Mouse (Mus musculus): ENCODE results near the gene Hspa1b. TPM values are rescaled to one million over a fixed set of nuclear protein-coding genes. Genes with fewer than 3 reads are reported as not detected.
"Not testable (repeated sequence)": the region's sequence is repeated elsewhere in the genome, so short reads cannot be mapped to it uniquely, and the experiment has no call there.

Hspa1b gene
- polyA plus RNA-seq, 1 experiment from 2014 or later, result 0.20 TPM

DNA sequence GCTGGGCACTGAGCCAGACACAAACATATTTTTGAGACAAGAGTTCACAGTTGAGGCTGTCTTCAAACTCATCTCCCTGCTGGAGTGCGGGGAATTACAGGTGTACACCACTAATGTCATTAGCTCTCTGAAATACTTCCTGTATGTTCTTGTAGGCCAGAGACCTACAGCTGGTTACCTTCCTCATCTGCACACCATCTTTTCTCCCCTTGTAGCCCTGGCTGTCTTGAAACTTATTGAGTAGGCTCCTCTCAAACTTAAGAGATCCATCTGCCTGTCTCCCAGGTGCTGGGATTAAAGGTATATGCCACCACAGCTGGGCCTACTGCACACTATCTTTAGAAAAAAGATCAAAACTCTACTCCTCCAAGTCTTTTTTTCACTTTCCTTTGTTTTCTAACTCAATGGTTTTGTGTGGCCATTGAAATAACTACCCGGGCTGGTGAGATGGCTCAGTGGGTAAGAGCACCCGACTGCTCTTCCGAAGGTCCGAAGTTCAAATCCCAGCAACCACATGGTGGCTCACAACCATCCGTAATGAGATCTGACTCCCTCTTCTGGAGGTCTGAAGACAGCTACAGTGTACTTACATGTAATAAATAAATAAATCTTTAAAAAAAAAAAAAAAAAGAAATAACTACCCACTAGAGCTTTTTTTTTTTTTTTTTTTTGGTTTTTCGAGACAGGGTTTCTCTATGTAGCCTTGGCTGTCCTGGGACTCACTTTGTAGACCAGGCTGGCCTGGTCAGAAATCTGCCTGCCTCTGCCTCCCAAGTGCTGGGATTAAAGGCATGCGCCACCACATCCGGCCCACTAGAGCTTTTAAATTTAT is 10.1 kb downstream of the Hspa1b start:
- not testable (repeated sequence) for H3K27ac ChIP-seq; H3K9me3 ChIP-seq; H3K27me3 ChIP-seq (ENCODE audit: insufficient read depth, poor library complexity, severe bottlenecking); DNase-seq (ENCODE audit: low spot score); H3K4me3 ChIP-seq
- WGBS, result 65% methylated on average over 9 of the region's 9 CpGs
- H3K4me1 ChIP-seq, result peaks cover 12% of the 10 kb centered on the region
- peaks cover 24% of the 10 kb centered on the region for H3K36me3 ChIP-seq

DNA sequence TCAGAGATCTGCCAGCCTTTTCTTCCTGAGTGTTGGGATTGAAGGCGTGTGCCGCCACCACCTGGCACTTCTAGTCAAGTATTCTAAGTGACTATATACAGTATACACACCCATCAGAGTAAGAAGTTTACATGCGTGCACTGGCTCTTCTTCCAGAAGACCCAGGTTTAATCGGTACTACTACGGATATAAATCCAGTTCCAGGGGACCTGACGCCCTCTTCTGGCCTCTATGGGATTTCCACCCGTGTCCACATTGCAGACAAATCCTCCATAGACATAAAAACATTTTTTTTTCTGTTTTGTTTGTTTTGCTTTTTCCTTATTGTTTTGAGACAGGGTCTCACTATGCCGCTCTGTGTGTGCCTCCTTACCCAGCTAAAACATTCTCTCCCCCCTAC is 11.4 kb downstream of the Hspa1b start:
- H3K36me3 ChIP-seq, result peaks cover 24% of the 10 kb centered on the region
- WGBS, result 30% methylated on average over 8 of the region's 8 CpGs
- H3K27me3 ChIP-seq (ENCODE audit: insufficient read depth, poor library complexity, severe bottlenecking), result no peaks in the 10 kb centered on the region
- H3K4me1 ChIP-seq, result peaks cover 12% of the 10 kb centered on the region
- H3K4me3 ChIP-seq, result no peak overlapping the region
- no peak for DNase-seq (ENCODE audit: low spot score)
- H3K27ac ChIP-seq, result no peak overlapping the region
- no peaks in the 10 kb centered on the region for H3K9me3 ChIP-seq

DNA sequence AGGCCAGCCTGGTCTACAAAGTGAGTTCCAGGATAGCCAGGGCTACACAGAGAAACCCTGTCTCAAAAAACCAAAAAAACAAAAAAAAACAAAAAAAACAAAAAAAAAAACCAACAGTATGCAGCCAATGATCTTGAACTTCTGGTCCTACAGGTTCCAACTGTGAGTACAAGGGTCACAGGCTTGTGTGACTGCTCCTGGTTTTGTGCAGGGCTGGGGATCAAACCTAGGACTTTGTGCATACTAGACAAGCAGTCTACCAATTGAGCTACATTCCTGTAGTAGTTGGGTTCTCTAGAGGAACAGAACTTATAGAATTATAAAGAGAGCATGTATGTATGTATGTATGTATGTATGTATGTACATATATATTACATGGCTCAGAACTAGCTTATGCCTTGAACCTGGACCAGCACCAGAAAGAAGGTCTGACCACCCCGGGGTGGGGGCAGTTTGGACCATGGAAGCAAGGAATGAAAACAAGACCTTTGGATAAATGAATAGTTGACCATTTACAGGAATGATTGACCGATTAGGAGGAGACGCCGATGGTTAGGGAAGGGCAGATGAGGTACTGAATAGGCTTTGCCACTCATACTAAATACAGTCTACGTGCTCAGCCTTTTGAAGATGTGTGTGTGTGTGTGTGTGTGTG is 12.4 kb downstream of the Hspa1b start:
- Histone ChIP-seq H3K4me3 (no peak overlapping the region), H3K36me3 (peaks cover 23% of the 10 kb centered on the region), H3K9me3 (no peaks in the 10 kb centered on the region), H3K27me3 (ENCODE audit: insufficient read depth, poor library complexity, severe bottlenecking) (no peaks in the 10 kb centered on the region), H3K27ac (no peak overlapping the region), H3K4me1 (peaks cover 16% of the 10 kb centered on the region)
- DNase-seq (ENCODE audit: low spot score), result no peak
- 92% methylated on average over 5 of the region's 5 CpGs for WGBS

DNA sequence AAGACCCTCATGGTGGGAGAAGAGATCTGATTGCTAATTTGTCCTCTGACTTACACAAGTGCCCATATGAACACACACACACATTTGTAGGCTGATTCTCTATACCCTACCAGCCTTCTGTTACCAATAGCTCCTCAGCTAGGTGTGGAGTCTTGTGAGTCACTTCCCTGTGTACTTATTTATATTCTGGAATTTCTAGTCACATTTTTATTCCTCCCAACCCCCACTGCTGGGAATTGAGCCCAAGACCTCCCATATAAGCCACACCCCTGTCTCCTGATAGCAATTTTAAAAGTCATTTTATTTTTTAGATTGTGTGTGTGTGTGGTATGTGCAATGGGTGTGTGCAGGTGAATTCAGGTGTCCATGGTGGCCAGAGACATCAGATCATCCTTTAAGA is 14.7 kb downstream of the Hspa1b start:
- Histone ChIP-seq H3K27me3 (ENCODE audit: insufficient read depth, poor library complexity, severe bottlenecking) (no peaks in the 10 kb centered on the region), H3K4me3 (no peak overlapping the region), H3K4me1 (peaks cover 7% of the 10 kb centered on the region), H3K27ac (no peak overlapping the region), H3K36me3 (peaks cover 1% of the 10 kb centered on the region), H3K9me3 (no peaks in the 10 kb centered on the region)
- no peak for DNase-seq (ENCODE audit: low spot score)

DNA sequence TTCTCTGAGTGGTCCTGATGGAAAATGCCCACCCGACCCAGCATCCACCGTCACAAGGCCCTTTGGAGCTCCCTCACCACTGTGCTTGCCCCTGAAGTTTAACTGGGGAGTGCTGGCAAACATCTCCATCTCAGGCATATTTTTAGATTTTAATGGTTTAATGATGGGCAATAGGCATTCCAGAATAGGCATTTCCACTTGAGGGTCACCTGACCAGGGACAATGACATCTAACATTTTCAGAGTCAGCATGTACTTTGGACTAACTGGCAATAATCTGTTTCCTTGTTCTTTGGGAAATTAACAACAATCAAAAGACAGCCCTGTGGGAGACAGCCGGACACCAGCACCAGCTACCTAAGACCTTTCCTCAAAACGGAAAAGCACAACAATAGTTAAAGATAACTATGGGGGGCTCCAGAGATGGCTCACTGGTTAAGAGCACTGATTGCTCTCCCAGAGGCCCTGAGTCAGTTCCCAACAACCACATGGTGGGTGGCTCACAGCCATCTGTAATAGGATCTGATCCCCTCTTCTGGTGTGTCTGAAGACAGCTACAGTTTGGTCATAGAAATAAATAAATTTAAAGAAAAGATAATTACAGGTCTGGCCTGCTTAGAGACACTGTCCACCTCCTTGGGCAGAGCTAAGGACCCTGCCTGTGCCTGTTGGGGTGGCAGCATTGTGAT is 15.8 kb downstream of the Hspa1b start:
- H3K27me3 ChIP-seq (ENCODE audit: insufficient read depth, poor library complexity, severe bottlenecking), result no peaks in the 10 kb centered on the region

DNA sequence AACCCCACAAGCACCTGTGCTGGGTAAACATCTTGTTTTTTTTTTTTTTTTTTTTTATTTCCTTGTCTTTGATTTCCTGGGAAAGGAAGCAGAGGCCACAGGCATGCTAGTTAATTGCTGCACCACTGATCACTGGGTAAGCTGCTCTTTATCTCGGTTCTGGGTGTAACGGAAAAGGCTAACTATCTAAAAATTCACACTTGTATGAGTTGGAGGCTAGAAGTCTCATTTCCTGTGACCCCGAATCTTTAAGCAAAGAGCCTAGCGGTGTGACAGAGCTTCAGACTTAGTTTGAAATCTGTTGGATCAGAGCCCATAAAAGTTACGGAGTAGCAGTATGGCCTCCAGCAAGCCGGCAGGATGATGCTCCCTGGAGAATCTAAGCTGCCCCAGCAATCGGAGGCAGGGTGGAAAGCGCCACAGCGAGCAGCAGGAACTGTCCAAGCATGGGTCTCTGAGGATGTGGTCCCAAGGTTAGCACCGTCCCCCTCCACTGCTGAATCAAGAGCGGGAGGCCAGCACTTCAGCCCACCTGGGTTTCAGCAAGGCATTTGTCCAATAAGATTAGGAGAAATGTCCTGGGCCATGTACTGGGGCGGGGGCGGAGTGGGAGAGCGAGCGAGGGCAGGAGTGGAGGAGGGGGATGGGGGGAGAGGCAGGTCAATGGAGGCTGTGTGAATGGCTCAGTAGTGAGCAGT is 17.5 kb downstream of the Hspa1b start:
- H3K4me3 ChIP-seq, result peak overlapping the region; percentile 48
- no peaks in the 10 kb centered on the region for H3K27me3 ChIP-seq (ENCODE audit: insufficient read depth, poor library complexity, severe bottlenecking)
- peak overlapping the region; percentile 71 for H3K27ac ChIP-seq
- H3K4me1 ChIP-seq, result peaks cover 7% of the 10 kb centered on the region
- H3K36me3 ChIP-seq, result no peaks in the 10 kb centered on the region
- H3K9me3 ChIP-seq, result no peaks in the 10 kb centered on the region
- no peak for DNase-seq (ENCODE audit: low spot score)
- WGBS, result 9% methylated on average over 15 of the region's 15 CpGs

More for the DNA sequence above, 15.8 kb downstream of the Hspa1b start:
- Histone ChIP-seq H3K9me3 (no peaks in the 10 kb centered on the region), H3K36me3 (no peaks in the 10 kb centered on the region), H3K4me1 (peaks cover 7% of the 10 kb centered on the region), H3K4me3 (no peak overlapping the region), H3K27ac (no peak overlapping the region)
- 77% methylated on average over 4 of the region's 4 CpGs for WGBS
- no peak for DNase-seq (ENCODE audit: low spot score)

DNA sequence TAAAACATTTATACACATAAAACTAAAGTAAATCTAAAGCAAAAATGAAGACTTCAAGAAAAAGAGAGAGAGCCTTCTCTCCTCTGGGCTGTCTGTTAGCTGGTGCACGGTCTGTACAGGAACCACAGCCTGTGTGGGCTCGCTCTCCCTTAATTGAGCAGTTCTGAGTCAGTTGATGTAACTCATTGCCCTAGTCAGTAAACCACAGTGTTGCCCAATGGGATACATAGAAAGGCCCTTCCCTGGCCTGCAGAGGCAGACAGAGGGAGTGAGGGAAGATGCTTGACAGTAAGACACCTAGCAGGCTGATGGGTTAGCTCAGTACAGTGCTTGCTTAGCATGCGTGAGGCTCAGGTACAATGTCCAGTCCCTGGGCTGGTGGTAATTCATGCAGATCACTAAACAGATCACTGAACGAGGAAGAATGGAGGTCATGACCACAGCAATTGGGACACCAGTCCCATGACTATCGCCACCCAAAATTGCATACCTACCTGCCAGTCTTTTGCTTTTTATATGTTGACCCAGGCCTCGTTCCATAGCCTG is 21.0 kb downstream of the Hspa1b start:
- 84% methylated on average over 6 of the region's 6 CpGs for WGBS
- no peak for DNase-seq (ENCODE audit: low spot score)
- Histone ChIP-seq H3K9me3 (no peaks in the 10 kb centered on the region), H3K4me3 (no peak overlapping the region), H3K4me1 (peaks cover 20% of the 10 kb centered on the region), H3K27ac (no peak overlapping the region), H3K36me3 (peaks cover 23% of the 10 kb centered on the region), H3K27me3 (ENCODE audit: insufficient read depth, poor library complexity, severe bottlenecking) (no peaks in the 10 kb centered on the region)

DNA sequence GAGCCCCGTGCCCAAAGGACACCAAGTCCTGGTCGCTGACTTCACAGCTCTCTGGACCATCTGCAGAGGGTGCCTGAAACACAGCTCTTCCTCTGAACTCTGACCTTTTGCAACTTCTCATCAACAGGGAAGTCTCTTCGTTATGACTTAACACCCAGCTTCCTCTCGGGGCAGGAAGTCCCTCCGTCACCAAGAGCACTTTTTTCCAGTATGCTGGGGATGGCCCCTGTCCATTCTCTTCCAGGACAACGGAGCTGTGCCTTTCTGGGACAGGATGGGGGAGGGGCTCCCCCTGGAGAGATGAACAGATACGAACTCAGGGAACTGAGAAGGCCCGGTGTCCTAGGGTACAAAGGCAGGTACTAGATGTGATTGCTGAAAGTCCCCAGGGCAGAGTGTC is 24.2 kb downstream of the Hspa1b start:
- Histone ChIP-seq H3K9me3 (no peaks in the 10 kb centered on the region), H3K27ac (no peak overlapping the region), H3K36me3 (peaks cover 28% of the 10 kb centered on the region), H3K4me3 (peak overlapping the region; percentile 5; the same call in 1 of the 2 replicates), H3K27me3 (ENCODE audit: insufficient read depth, poor library complexity, severe bottlenecking) (no peaks in the 10 kb centered on the region), H3K4me1 (peaks cover 21% of the 10 kb centered on the region)
- DNase-seq (ENCODE audit: low spot score), result no peak
- WGBS, result 42% methylated on average over 8 of the region's 8 CpGs

DNA sequence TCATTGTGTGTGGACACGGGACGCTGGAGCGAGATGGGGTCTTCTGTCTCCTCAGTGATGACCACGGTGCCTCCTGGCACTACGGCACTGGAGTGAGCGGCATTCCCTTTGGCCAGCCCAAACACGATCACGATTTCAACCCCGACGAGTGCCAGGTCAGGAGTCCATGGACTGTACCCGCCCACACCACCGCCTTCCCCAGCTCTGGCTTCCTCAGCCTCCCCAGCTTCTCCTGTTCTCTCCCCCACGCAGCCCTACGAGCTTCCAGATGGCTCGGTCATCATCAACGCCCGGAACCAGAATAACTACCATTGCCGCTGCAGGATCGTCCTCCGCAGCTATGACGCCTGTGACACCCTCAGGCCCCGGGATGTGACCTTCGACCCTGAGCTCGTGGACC is 25.0 kb downstream of the Hspa1b start:
- H3K36me3 ChIP-seq, result peaks cover 28% of the 10 kb centered on the region
- no peak overlapping the region for H3K4me3 ChIP-seq
- DNase-seq (ENCODE audit: low spot score), result no peak
- WGBS, result 75% methylated on average over 24 of the region's 24 CpGs
- H3K27me3 ChIP-seq (ENCODE audit: insufficient read depth, poor library complexity, severe bottlenecking), result no peaks in the 10 kb centered on the region
- H3K4me1 ChIP-seq, result peaks cover 22% of the 10 kb centered on the region
- peak overlapping the region; percentile 7; the same call in 1 of the 2 replicates for H3K27ac ChIP-seq
- H3K9me3 ChIP-seq, result no peaks in the 10 kb centered on the region

DNA sequence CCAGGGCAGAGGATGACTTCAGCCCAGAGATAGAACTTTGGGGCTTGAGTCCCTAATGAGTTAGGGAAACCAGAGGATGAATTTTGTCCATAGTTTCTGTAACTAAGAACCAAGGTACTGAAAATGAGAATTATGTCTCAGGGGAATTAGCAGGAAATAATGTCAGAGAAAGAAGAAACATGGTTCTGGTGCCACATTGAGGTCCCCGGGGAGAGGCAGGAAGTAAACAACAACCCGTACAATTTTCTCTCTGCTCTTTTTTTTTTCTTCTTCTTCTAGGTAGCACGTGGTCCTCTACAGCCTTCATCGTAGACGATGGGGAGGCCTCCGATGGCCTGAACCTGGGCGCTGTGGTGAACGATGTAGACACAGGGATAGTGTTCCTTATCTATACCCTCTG is 26.8 kb downstream of the Hspa1b start:
- peaks cover 28% of the 10 kb centered on the region for H3K4me1 ChIP-seq
- DNase-seq (ENCODE audit: low spot score), result no peak
- peak overlapping the region; percentile 87; the same call in 1 of the 2 replicates for H3K27ac ChIP-seq
- WGBS, result 89% methylated on average over 8 of the region's 8 CpGs
- peak overlapping the region; percentile 78 for H3K4me3 ChIP-seq
- peaks cover 28% of the 10 kb centered on the region for H3K36me3 ChIP-seq
- H3K27me3 ChIP-seq (ENCODE audit: insufficient read depth, poor library complexity, severe bottlenecking), result no peaks in the 10 kb centered on the region
- H3K9me3 ChIP-seq, result no peaks in the 10 kb centered on the region

DNA sequence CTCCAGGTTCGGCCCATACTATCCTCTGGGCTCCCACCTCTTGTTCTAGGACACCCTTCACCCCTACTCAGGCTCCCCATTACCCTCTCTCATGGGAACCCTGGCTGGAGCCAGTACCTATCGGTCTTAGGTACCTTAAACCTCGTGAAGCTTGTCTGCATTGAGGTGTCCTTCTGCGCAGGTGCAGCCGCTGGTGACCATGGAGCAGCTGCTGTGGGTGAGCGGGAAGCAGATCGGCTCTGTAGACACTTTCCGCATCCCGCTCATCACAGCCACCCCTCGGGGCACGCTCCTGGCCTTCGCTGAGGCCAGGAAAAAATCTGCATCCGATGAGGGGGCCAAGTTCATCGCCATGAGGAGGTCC is 27.3 kb downstream of the Hspa1b start:
- WGBS, result 13% methylated on average over 14 of the region's 14 CpGs
- no peak for DNase-seq (ENCODE audit: low spot score)
- H3K9me3 ChIP-seq, result no peaks in the 10 kb centered on the region
- peaks cover 28% of the 10 kb centered on the region for H3K36me3 ChIP-seq
- H3K4me3 ChIP-seq, result peak overlapping the region; percentile 78
- peaks cover 28% of the 10 kb centered on the region for H3K4me1 ChIP-seq
- H3K27me3 ChIP-seq (ENCODE audit: insufficient read depth, poor library complexity, severe bottlenecking), result no peaks in the 10 kb centered on the region
- H3K27ac ChIP-seq, result peak overlapping the region; percentile 87

DNA sequence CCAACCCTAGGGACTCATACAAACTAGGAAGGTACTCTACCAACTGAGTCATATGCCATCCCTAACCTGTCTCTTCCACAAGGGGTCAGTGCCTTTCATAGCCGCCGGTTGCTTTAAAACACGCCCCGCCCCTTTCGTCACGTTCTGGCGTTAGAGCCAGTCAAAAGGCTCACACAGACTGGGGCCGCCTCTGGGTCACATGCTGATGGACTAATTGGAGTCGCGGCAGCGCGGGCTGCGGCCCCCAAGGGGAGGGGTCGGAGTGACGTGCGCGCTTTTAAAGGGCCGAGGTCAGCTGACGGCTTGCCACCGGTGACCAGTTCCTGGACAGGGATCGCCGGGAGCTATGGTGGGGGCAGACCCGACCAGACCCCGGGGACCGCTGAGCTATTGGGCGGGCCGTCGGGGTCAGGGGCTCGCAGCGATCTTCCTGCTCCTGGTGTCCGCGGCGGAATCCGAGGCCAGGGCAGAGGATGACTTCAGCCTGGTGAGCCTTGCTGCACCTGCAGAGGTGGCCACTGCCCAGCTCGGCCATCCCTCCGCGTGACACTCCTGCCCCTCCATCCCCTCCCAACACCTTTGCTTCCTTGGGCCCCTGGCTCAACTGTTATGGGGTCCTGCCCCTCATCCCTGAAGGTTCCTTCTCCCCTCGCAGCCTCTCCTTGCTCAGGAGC is 27.8 kb downstream of the Hspa1b start, which contains the start of gene Neu1:
Neu1 (plus strand) TSS at position 193 of the 674 bp plus-strand sequence.
- no peaks in the 10 kb centered on the region for H3K9me3 ChIP-seq
- DNase-seq (ENCODE audit: low spot score), result peak; percentile 99
- WGBS, result under 1% methylated on average over 38 of the region's 38 CpGs
- H3K36me3 ChIP-seq, result peaks cover 28% of the 10 kb centered on the region
- H3K27ac ChIP-seq, result peak within 1 kb of the TSS; percentile 87
- peaks cover 28% of the 10 kb centered on the region for H3K4me1 ChIP-seq
- no peaks in the 10 kb centered on the region for H3K27me3 ChIP-seq (ENCODE audit: insufficient read depth, poor library complexity, severe bottlenecking)
- peak within 1 kb of the TSS; percentile 78 for H3K4me3 ChIP-seq

Measured in heart, embryonic 10.5 days (tissue).